Mouse (Mus musculus): ENCODE data around the gene Umps. TPM values are rescaled to one million over a fixed set of nuclear protein-coding genes. Genes with fewer than 3 reads are reported as not detected.

The Umps gene
- total RNA-seq (2021) = 10 to 100 TPM; 17.4 to 19.2 TPM

GRCm38 (mm10) chr16:33966538-33967282, at the start of gene Umps:
Gene Umps, minus strand, starts transcription at chr16:33967038.
- peak; percentile 81 to 82 for DNase-seq

- no peak for DNase-seq
These were observed 45.4 kb upstream of the Umps start for GRCm38 (mm10) chr16:34011991-34012845.

GRCm38 (mm10) chr16:34009567-34009966, 42.7 kb upstream of the Umps start:
- DNase-seq = no peak

GRCm38 (mm10) chr16:34005986-34006385, 39.1 kb upstream of the Umps start:
- DNase-seq = no peak

- DNase-seq = peak in 1 of 2 experiments; percentile 43
These were observed 37.3 kb upstream of the Umps start for GRCm38 (mm10) chr16:34004128-34004578.

GRCm38 (mm10) chr16:34003566-34004127, 36.8 kb upstream of the Umps start:
- no peak for DNase-seq

GRCm38 (mm10) chr16:34000715-34001114, 33.9 kb upstream of the Umps start:
- no peak for DNase-seq

GRCm38 (mm10) chr16:33999388-33999787, 32.5 kb upstream of the Umps start:
- DNase-seq = peak in 1 of 2 experiments; percentile 47

GRCm38 (mm10) chr16:33998011-33998410, 31.2 kb upstream of the Umps start:
- DNase-seq = no peak

- no peak for DNase-seq
These were observed 29.2 kb upstream of the Umps start for GRCm38 (mm10) chr16:33996030-33996429.

- no peak for DNase-seq
These were observed 28.7 kb upstream of the Umps start for GRCm38 (mm10) chr16:33995496-33995895.

GRCm38 (mm10) chr16:33994321-33994720, 27.5 kb upstream of the Umps start:
- no peak for DNase-seq

- no peak for DNase-seq
These were observed 23.9 kb upstream of the Umps start for GRCm38 (mm10) chr16:33990712-33991111.

- no peak for DNase-seq
These were observed 22.3 kb upstream of the Umps start for GRCm38 (mm10) chr16:33989106-33989505.

- no peak for DNase-seq
These were observed 21.6 kb upstream of the Umps start for GRCm38 (mm10) chr16:33988358-33989012.

- DNase-seq = no peak
These were observed 20.2 kb upstream of the Umps start for GRCm38 (mm10) chr16:33986993-33987392.

GRCm38 (mm10) chr16:33985372-33985771, 18.5 kb upstream of the Umps start:
- no peak for DNase-seq

- DNase-seq = no peak
These were observed 16.9 kb upstream of the Umps start for GRCm38 (mm10) chr16:33983712-33984111.

- DNase-seq = no peak
These were observed 13.0 kb upstream of the Umps start for GRCm38 (mm10) chr16:33979855-33980254.

- DNase-seq = no peak
These were observed 424 bp upstream of the Umps start for GRCm38 (mm10) chr16:33967283-33967640.

- DNase-seq = no peak
These were observed 830 bp downstream of the Umps start for GRCm38 (mm10) chr16:33965878-33966537.

GRCm38 (mm10) chr16:33963509-33963908, 3.3 kb downstream of the Umps start:
- no peak for DNase-seq
